Mouse (Mus musculus): ENCODE data around the gene Lce3e.

GRCm38 (mm10) chr3:93014378-93014801 lies 47.5 kb downstream of the Lce3e start:
- no peak for TF ChIP-seq POLR2A (IDR thresholded peaks at IDR 0.05; ENCODE audit: low read depth, low read length)
- no peak for TF ChIP-seq CTCF (IDR thresholded peaks at IDR 0.05; ENCODE audit: extremely low read depth, insufficient read depth, insufficient read length, insufficient replicate concordance)
